Mouse (Mus musculus) olfactory bulb, adult 2 months (tissue): ENCODE measurements around the gene Ccm2. TPM values are rescaled to one million over a fixed set of nuclear protein-coding genes. Genes with fewer than 3 reads are reported as not detected.

ENCODE experiments used
- H3K27ac ChIP-seq: fragments of 200-500 bp; 2 replicates; pipeline ENCODE4 v1.5.1; 2012; ENCODE audit warnings: low read depth, low read length; ENCODE audit not compliant: insufficient read depth
- H3K4me1 ChIP-seq: fragments of 200-500 bp; 2 replicates; pipeline ENCODE4 v1.6.1; 2012; ENCODE audit warnings: low read length; ENCODE audit not compliant: control insufficient read depth, insufficient read depth
- H3K4me3 ChIP-seq: fragments of 200-500 bp; 2 replicates; pipeline ENCODE4 v1.5.1; 2012; ENCODE audit warnings: mild to moderate bottlenecking, low read depth, low read length, moderate library complexity; ENCODE audit not compliant: insufficient read depth
- CTCF ChIP-seq: fragments of 200-500 bp; IDR thresholded peaks from 2 replicates; pipeline ENCODE4 v1.5.1; 2012; ENCODE audit warnings: low read depth, mild to moderate bottlenecking, low read length, moderate library complexity; ENCODE audit not compliant: insufficient read depth
- POLR2A ChIP-seq: fragments of 200-500 bp; IDR thresholded peaks from 2 replicates; pipeline ENCODE4 v1.6.1; 2012; ENCODE audit warnings: mild to moderate bottlenecking, low read depth, low read length, moderate library complexity; ENCODE audit not compliant: insufficient read depth
- WGBS: fragments of 180-500 bp; shearing (Covaris S2); methylation state at CpG from one replicate; pipeline ENCODE4 v1.1.7; 2018; 5-methylcytosine and 5-hydroxymethylcytosine counted together
- polyA plus RNA-seq: library from polyadenylated mRNA; stranded (reverse); fragments of >200 nt; gene quantifications from 2 replicates; pipeline ENCODE4 v1.2.4, GENCODE M21; 2012; ENCODE audit warnings: low replicate concordance; ENCODE audit not compliant: missing spikeins, insufficient read depth, insufficient read length

Ccm2 gene
- polyA plus RNA-seq, 1 experiment, result not detected

DNA sequence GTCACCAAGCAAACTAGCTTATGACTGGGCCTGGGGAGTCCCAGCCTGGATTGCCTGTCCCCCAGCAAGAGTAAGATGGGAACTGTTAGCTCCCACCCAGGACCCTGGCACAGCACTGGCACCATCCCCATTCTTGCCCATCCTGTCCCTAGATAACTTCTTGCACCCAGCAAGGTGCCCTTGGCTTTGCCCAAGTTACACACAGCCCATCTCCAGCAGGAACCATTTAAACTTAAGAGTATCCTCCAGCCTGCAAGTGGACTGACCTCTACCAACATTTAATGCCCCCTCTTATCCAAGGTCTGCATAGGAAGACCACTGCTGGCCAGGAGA, 57.9 kb downstream of the Ccm2 start:
- Histone ChIP-seq H3K27ac (peak overlapping the region; percentile 100), H3K4me3 (peak overlapping the region; percentile 89), H3K4me1 (peaks cover 47% of the 10 kb centered on the region)
- TF ChIP-seq CTCF, result no peak
- no peak for TF ChIP-seq POLR2A

DNA sequence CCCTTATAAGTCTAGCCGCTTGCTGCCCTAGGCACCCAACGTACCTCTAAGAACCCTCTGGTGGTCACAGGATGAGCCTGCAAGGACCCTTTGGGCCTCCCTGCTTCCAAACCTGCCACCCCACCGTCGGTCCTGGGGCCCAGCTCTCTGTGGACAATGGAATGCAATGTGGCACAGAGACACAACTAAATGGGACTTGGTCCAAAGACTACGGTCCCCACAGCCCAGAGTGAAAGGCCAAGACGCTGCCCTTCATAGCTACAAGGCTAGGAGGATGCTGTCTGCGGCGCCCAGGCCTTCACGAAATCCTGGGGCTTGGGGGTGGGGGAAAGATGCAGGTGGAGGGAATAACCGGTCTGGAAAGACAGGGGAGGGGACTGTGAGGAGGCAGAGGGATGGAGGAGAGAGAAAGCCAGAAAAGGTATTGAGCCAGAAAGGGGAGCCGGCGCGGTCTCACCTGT, 58.4 kb downstream of the Ccm2 start:
- Histone ChIP-seq H3K4me3 (peak overlapping the region; percentile 89), H3K27ac (peak overlapping the region; percentile 100), H3K4me1 (peaks cover 42% of the 10 kb centered on the region)
- WGBS, result 2% methylated on average over 13 of the region's 13 CpGs
- TF ChIP-seq POLR2A, result no peak

DNA sequence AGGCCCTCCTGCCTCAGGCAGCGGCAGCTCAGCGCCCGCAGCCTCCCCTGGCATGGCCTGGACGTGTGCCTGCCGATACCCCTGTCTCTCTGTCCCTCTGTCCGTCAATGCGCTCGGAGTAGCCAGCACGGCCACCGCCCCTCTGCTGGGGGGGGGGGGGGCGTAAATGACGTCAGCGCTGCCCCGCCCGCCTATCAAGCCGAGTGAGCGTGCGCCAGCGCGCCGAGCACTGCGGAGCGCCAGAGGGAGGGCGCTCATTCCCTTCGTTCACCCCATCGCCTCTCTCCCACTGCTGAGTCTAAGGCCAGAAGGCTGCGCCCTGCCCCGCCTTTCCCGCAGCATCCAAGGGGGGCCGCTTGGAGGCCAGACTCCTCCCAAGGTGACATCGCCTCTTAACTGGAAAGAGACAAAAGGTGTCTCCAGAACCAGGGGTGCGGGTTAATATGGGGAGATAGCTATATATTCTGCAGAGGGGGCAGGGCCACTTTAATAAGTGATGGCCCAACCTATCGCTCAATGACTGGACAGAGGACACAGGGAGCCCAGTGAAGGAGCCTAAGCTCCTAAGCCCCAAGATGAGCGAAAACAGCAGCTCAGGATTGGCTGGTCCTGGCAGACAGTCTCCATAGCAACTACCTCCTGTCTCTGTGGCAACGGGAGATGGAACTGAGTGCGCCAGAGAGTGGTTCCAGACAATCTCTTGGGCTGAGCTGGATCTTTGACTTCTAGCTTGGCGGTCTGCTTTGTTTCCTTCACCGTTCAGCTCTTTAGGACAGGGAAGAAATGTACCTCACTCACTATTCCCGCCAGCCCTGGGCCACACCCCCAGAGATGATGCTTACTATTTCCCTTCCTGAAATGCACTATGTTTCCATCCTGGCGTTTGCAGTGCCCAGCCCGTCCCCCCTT, 59.1 kb downstream of the Ccm2 start, which contains the start of gene Nacad:
TSS of gene Nacad (minus strand) at position 563 of the 909 bp plus-strand sequence.
- WGBS, result 1% methylated on average over 35 of the region's 41 CpGs
- TF ChIP-seq POLR2A (peak; percentile 84), CTCF (no peak)
- Histone ChIP-seq H3K4me1 (peaks cover 35% of the 10 kb centered on the region), H3K27ac (peak within 1 kb of the TSS; percentile 100), H3K4me3 (peak within 1 kb of the TSS; percentile 89)

DNA sequence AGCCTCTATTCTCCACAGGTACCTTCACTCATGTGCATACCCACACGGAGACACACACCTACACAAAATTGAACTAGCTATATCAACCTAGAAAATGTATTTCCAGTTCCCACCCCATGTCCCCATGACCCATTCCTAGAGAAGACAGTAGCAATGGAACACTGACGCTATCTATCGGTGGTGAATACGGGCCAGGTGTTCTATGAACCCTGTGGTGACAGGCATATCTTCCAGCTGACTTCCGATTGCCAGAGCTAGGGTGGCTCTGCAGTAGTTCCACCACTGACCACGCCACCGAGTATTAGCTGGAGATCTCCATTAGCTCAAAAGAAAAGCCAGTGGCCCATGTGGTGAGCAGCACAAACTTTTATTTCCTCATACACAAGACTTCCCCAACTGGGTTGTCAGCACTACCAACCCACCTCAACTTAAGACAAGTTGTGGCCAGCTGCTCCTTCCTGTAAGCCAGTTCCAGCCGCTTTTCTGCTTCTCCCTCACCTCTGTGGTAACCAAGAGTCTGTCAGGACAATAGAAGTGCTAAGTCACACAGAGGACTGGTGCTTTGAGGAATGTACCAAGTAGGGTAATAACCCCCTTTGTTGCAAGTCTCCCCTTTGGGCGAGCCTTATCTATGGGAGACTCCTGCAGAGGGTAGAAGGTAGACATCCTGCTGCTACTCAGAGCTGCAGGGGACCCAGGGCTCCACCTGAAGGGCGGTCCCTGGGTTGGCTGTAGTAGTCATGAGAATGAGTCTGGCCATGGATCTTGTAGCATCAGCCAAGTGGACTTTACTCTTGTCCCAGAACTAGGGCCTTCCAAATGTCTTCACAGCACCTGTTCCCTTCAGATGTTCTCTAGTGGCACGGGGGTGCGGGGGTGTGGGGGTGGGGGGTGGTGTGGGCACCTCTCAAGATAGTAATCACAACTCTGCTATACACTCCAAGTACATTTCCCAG, 68.8 kb downstream of the Ccm2 start:
- WGBS, result 89% methylated on average over 12 of the region's 12 CpGs
- no peak overlapping the region for H3K27ac ChIP-seq
- H3K4me1 ChIP-seq, result no peaks in the 10 kb centered on the region
- no peak overlapping the region for H3K4me3 ChIP-seq
- TF ChIP-seq CTCF, result no peak
- no peak for TF ChIP-seq POLR2A

DNA sequence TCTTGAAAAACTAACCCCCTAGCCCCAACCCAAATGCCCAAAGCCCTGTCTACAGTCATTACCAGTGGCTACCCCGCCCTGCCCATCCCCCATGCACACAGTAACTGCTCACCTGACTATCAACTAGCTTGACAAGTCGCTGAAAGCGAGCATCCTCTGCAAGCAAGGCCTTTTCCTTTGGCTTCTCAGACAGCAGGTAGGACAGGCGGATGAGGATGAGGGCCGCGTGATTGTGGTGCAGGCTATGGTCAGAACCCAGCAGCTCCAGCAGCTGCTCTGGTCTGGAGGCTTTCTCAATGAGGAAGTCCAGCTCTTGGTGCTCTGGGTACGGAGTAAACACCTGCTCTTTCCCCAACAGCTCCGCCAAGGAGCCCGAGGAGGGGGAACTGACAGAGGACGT, 77.0 kb downstream of the Ccm2 start:
- Histone ChIP-seq H3K4me3 (no peak overlapping the region), H3K4me1 (peaks cover 18% of the 10 kb centered on the region), H3K27ac (no peak overlapping the region)
- no peak for TF ChIP-seq CTCF
- no peak for TF ChIP-seq POLR2A
- 88% methylated on average over 10 of the region's 10 CpGs for WGBS

DNA sequence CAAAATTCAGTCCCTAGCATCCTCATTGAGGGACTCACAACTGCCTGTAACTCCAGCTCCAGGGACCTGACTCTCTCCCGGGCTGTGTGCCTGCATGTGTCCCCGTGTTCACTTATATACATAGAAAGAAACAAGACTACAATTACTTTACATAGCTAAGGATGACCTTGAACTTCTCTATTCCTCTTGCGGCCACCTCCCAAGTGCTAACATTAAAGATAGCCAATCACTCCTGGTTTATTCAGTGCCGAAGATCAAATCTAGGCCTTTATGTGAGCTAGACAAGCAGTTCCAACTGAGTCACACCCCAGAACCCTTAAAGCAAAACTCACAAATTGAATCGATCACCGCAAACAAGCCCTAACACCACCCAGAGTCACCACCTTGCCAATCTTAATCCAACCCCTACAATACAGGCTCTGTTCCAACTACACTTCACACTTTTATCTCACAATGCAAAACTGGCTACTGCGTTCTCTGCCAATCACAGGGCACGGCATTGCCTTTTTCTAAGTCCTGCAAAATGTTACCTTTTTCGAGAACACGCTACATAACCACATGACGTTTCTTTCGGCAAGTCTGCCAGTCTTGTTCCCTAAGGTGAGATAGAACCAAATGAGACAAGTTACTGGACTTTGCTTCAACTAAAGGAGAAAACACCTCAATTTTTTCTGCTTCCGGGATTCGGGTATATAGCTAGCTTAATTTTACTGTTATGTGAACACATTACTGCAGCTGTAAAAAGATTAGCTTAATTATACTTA, 78.1 kb downstream of the Ccm2 start:
- 67% methylated on average over 14 of the region's 14 CpGs for WGBS
- Histone ChIP-seq H3K4me3 (peak overlapping the region; percentile 98), H3K4me1 (peaks cover 18% of the 10 kb centered on the region), H3K27ac (no peak overlapping the region)
- TF ChIP-seq POLR2A, result no peak
- no peak for TF ChIP-seq CTCF

DNA sequence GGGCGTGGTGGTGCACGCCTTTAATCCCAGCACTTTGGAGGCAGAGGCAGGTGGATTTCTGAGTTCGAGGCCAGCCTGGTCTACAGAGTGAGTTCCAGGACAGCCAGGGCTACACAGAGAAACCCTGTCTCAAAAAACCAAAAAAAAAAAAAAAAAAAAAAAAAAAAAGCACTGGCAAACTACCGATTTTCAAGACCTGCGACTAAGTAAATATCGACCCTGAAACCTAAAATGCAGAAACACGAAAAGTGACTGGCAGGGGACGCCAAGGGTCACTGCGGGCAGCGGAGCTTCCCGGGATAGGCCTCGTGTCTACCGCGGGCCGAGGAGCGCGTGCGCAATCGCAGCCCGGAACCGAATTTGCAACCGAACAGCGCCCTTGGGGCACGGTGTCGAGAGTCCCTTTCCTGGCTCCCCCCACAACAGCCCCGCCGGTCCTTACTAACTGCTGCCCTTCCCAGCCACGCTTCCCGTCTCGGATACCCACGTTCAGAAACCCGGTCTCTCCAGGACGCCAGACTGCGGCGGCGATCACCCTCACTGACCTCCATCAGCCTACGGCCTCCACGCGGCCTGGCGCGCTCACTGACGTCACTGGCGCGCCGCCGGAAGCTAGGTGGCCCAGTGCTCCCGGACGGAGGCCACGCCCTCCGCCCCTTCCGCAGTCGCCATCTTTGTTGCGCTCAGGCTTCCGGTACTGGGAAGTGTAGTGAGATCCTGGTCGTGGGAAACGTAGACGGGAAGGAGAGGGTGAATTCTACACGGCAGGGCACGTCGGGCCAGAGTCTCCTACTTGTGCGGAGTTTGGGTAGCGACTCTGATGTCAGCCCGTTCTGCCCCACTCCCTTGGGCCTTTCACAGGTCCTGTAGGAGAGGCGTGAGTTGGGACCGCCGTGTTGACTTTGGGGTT, 79.0 kb downstream of the Ccm2 start, which contains the start of gene Tbrg4:
TSS of gene Tbrg4 (minus strand) at position 590 of the 910 bp plus-strand sequence.
- WGBS, result under 1% methylated on average over 66 of the region's 66 CpGs
- H3K4me3 ChIP-seq, result peak within 1 kb of the TSS; percentile 98
- H3K27ac ChIP-seq, result peak within 1 kb of the TSS; percentile 92
- H3K4me1 ChIP-seq, result peaks cover 18% of the 10 kb centered on the region
- no peak for TF ChIP-seq CTCF
- peak; percentile 91 for TF ChIP-seq POLR2A
